Mouse (Mus musculus) heart, embryonic 14.5 days (tissue): ENCODE data around the gene Cnih2. TPM values are rescaled to one million over a fixed set of nuclear protein-coding genes. Genes with fewer than 3 reads are reported as not detected.
A peak's percentile ranks its signal among the peaks of the same experiment; 100 is the strongest.

Experiments used
- ATAC-seq: fragments of 200-750 bp; cut with Nextera tagmentation; 2 replicates; pipeline ENCODE4 v1.8.0; 2017; ENCODE audit warnings: low read depth, moderate TSS enrichment; ENCODE audit not compliant: insufficient number of reproducible peaks, insufficient read depth, low FRiP score
- H3K27ac ChIP-seq, 2 experiments: fragments of 200-500 bp in 1 of 2; fragments of 300-500 bp in 1 of 2; sonication (generic) in 1 of 2; replicated peaks in 1 of 2; 2 replicates each; pipeline ENCODE4 v1.5.1; 2012 to 2014; ENCODE audit warnings: low read depth in 2 of 2, low read length in 2 of 2, control low read depth in 1 of 2, mild to moderate bottlenecking in 1 of 2, mixed read lengths in 1 of 2; ENCODE audit not compliant: control insufficient read depth in 1 of 2, insufficient read depth in 1 of 2
- H3K27me3 ChIP-seq: fragments of 300-500 bp; sonication (generic); 2 replicates; pipeline ENCODE4 v1.6.1; 2014; ENCODE audit warnings: mild to moderate bottlenecking, low read length, control low read depth; ENCODE audit not compliant: control insufficient read depth, insufficient read depth
- H3K36me3 ChIP-seq: fragments of 300-500 bp; sonication (generic); 2 replicates; pipeline ENCODE4 v1.6.1; 2014; ENCODE audit warnings: mild to moderate bottlenecking, control low read depth, low read length, mixed read lengths; ENCODE audit not compliant: control insufficient read depth, insufficient read depth
- H3K4me1 ChIP-seq, 2 experiments: fragments of 200-500 bp in 1 of 2; fragments of 300-500 bp in 1 of 2; sonication (generic) in 1 of 2; 2 replicates each; pipeline ENCODE4 v1.6.1; 2012 to 2014; ENCODE audit warnings: low read length in 2 of 2, control low read depth in 1 of 2, mixed read lengths in 1 of 2; ENCODE audit not compliant: control insufficient read depth in 2 of 2, insufficient read depth in 2 of 2
- H3K4me2 ChIP-seq: fragments of 300-500 bp; sonication (generic); 2 replicates; pipeline ENCODE4 v1.6.1; 2014; ENCODE audit warnings: mild to moderate bottlenecking, low read length
- H3K4me3 ChIP-seq, 2 experiments: fragments of 200-500 bp in 1 of 2; fragments of 300-500 bp in 1 of 2; sonication (generic) in 1 of 2; 2 replicates each; pipeline ENCODE4 v1.5.1; 2012 to 2014; ENCODE audit warnings: low read length in 2 of 2, mild to moderate bottlenecking in 2 of 2, control low read depth in 1 of 2, low read depth in 1 of 2, moderate library complexity in 1 of 2; ENCODE audit not compliant: control insufficient read depth in 1 of 2, insufficient read depth in 1 of 2
- H3K9ac ChIP-seq: fragments of 300-500 bp; sonication (generic); 2 replicates; pipeline ENCODE4 v1.6.1; 2014; ENCODE audit warnings: mild to moderate bottlenecking, low read length
- H3K9me3 ChIP-seq: fragments of 300-500 bp; sonication (generic); 2 replicates; pipeline ENCODE4 v1.6.1; 2016; ENCODE audit warnings: low read length, control low read depth; ENCODE audit not compliant: control insufficient read depth
- WGBS: fragments of 180-500 bp; shearing (Covaris S2); extraction: QIAGEN DNeasy Blood & Tissue Kit; methylation state at CpG from one replicate; pipeline ENCODE4 v1.1.7; 2014; 5-methylcytosine and 5-hydroxymethylcytosine counted together
- polyA plus RNA-seq: library from polyadenylated mRNA; unstranded; fragments of >200 nt; fragmentation: Nextera tagmentation; extraction: Ambion mirVana; gene quantifications from 2 replicates; pipeline ENCODE4 v1.2.1, GENCODE M21; 2014

Cnih2 gene
- polyA plus RNA-seq = 4.4 and 5.4 TPM in 2 replicates

- Histone ChIP-seq H3K4me2 (peak within 1 kb of the TSS; percentile 90), H3K36me3 (peaks cover 45% of the 10 kb centered on the region), H3K9me3 (no peaks in the 10 kb centered on the region), H3K9ac (peak within 1 kb of the TSS; percentile 64), H3K27ac (no peak within 1 kb of the TSS), H3K27me3 (0 out of 2 replicates have a peak, but pooled peaks cover 3% of the 10 kb centered on the region), H3K4me3 (peak within 1 kb of the TSS; percentile 42 to 46), H3K4me1 (peaks cover 8 to 36% of the 10 kb centered on the region in 2 experiments; a peak in 3 of 4 replicates)
- ATAC-seq = peak; percentile 39
- WGBS = 3% methylated on average over 46 of the region's 48 CpGs
These were observed at the start of gene Cnih2 for GRCm38 (mm10) chr19:5098363-5099143. Gene Cnih2 (minus strand): TSS chr19:5098521.

GRCm38 (mm10) chr19:5139640-5140039 lies 41.3 kb upstream of the Cnih2 start:
- peaks cover 68% of the 10 kb centered on the region for H3K36me3 ChIP-seq
- no peak overlapping the region for H3K27ac ChIP-seq
- ATAC-seq = no peak
- H3K27me3 ChIP-seq = no peaks in the 10 kb centered on the region
- H3K4me2 ChIP-seq = no peak overlapping the region
- no peak overlapping the region for H3K9ac ChIP-seq
- whole genome bisulfite sequencing = 6% methylated on average over 2 of the region's 2 CpGs
- H3K4me1 ChIP-seq = no peaks in the 10 kb centered on the region
- H3K4me3 ChIP-seq = no peak overlapping the region
- H3K9me3 ChIP-seq = no peaks in the 10 kb centered on the region

GRCm38 (mm10) chr19:5131237-5131636 lies 32.9 kb upstream of the Cnih2 start:
- 66% methylated on average over 4 of the region's 4 CpGs for WGBS
- Histone ChIP-seq H3K4me3 (no peak overlapping the region), H3K36me3 (peaks cover 33% of the 10 kb centered on the region), H3K9ac (no peak overlapping the region), H3K4me1 (no peaks in the 10 kb centered on the region), H3K27me3 (no peaks in the 10 kb centered on the region; the same call in 1 of the 2 replicates), H3K27ac (no peak overlapping the region), H3K4me2 (no peak overlapping the region), H3K9me3 (no peaks in the 10 kb centered on the region)
- no peak for ATAC-seq

GRCm38 (mm10) chr19:5129770-5130169 lies 31.4 kb upstream of the Cnih2 start:
- Histone ChIP-seq H3K4me1 (no peaks in the 10 kb centered on the region), H3K36me3 (peaks cover 19% of the 10 kb centered on the region), H3K4me3 (no peak overlapping the region), H3K27ac (no peak overlapping the region), H3K9ac (no peak overlapping the region), H3K9me3 (no peaks in the 10 kb centered on the region), H3K4me2 (no peak overlapping the region), H3K27me3 (no peaks in the 10 kb centered on the region; the same call in 1 of the 2 replicates)
- ATAC-seq = no peak
- WGBS = 46% methylated on average over 1 of the region's 1 CpGs

DNA sequence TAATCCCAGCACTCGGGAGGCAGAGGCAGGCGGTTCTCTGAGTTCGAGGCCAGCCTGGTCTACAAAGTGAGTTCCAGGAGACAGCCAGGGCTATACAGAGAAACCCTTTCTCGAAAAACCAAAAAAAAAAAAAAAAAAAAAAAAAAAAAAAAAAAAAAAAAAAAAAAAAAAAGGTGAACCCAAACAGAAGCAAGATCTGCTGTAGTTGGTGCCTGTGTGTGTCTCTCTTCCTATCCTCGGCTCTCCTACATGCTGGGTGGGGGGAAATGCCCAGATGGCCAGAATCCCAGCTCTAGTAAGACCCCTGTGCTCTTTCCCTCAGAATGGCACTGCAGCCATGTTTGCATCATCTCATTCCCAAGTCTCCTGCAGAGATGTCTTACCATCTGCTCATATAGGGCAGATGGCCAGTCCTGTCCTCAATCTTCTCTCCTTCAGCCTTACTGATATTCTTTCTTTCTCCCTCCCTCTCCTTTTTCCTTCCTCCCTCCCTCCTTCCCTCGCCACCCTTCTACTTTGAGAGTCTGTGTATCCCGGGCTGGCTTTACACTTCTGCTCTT lies 25.8 kb upstream of the Cnih2 start:
- Histone ChIP-seq H3K9ac (no peak overlapping the region), H3K27ac (no peak overlapping the region), H3K4me2 (no peak overlapping the region), H3K27me3 (no peaks in the 10 kb centered on the region; the same call in 1 of the 2 replicates), H3K36me3 (no peaks in the 10 kb centered on the region), H3K4me1 (0 out of 4 replicates have a peak, but pooled peaks cover 0 to 4% of the 10 kb centered on the region in 2 experiments), H3K9me3 (no peaks in the 10 kb centered on the region), H3K4me3 (no peak overlapping the region)
- ATAC-seq = no peak
- 71% methylated on average over 7 of the region's 7 CpGs for WGBS

DNA sequence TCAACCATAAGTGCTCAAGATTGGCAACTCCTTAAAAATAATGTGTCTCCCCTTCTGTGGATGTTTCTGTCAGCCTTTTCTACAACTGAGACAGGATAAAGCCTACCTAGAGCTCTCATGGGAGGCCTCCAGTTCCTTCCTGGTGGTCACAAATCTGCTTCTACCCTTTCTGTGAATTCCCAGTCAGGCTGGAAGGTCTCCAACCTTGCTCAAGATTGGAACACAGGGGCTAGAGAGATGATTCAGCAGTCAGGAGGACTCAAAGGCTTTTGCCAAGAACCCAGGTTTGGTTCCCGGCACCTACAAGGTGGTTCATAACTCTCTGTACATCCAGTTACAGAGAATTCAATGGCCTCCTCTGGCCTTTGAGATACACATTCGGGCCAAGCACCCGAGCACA lies 24.9 kb upstream of the Cnih2 start:
- 73% methylated on average over 3 of the region's 3 CpGs for WGBS
- no peaks in the 10 kb centered on the region for H3K9me3 ChIP-seq
- H3K4me2 ChIP-seq = no peak overlapping the region
- H3K36me3 ChIP-seq = no peaks in the 10 kb centered on the region
- no peak overlapping the region for H3K9ac ChIP-seq
- no peaks in the 10 kb centered on the region; the same call in 1 of the 2 replicates for H3K27me3 ChIP-seq
- peaks cover 3 to 10% of the 10 kb centered on the region in 2 experiments; a peak in 3 of 4 replicates for H3K4me1 ChIP-seq
- H3K4me3 ChIP-seq = no peak overlapping the region
- H3K27ac ChIP-seq = no peak overlapping the region
- ATAC-seq = no peak

DNA sequence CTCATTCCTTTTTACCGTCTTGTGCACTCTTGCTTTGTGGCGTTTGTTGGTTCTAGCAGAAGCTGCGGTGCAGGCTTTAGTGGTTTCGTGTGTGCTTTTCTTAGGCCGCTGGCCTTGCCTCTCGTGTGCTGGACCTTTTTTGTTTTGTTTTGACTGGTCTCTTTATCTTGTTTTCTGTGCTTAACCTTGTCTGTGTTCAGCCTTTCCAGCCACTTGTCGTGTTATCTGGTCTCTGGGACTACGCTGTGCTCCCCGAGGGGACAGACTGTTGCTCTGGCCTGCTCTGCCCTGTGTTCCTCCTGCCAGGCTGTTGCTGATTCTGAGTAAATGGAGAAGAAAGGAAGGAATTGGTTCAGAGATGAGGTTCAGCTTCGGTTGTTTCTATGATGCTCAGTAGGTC lies 24.2 kb upstream of the Cnih2 start:
- no peak for ATAC-seq
- no peaks in the 10 kb centered on the region; the same call in 1 of the 2 replicates for H3K27me3 ChIP-seq
- H3K4me2 ChIP-seq = no peak overlapping the region
- peaks cover 3 to 10% of the 10 kb centered on the region in 2 experiments; a peak in 3 of 4 replicates for H3K4me1 ChIP-seq
- no peak overlapping the region for H3K4me3 ChIP-seq
- 31% methylated on average over 10 of the region's 10 CpGs for WGBS
- no peak overlapping the region for H3K9ac ChIP-seq
- no peaks in the 10 kb centered on the region for H3K36me3 ChIP-seq
- no peak overlapping the region; a peak in 1 of 4 replicates for H3K27ac ChIP-seq
- H3K9me3 ChIP-seq = no peaks in the 10 kb centered on the region
